Mouse (Mus musculus): Measurements from ENCODE around the gene Olfr145.

DNA sequence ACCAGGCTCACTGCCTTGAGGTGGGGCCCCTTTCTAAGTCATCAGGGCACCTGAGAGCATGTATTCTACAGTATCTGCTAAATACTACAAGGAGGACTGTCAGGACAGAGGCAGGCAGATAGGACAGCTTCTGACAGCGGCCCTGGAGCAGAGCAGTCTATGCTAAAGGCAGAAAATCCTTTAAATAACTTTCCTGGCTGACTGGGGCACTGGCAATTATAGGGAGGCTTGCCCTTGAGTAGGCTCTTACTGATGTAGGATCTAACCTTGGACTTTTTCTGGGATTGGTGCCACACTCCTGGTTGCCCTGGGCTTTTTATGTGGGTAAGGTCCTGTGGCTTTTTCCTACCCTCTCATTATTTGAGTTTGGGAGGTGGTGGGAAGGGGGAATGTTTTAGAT lies 26.3 kb upstream of the Olfr145 start:
- TF ChIP-seq CTCF (IDR thresholded peaks at IDR 0.05; ENCODE audit: low read depth) (no peak), EP300 (IDR thresholded peaks at IDR 0.05; ENCODE audit: low read depth) (no peak)

Measured in heart, postnatal 0 days (tissue).